Mouse (Mus musculus) spleen, postnatal 0 days (tissue): ENCODE results near the gene Thap4. TPM values are rescaled to one million over a fixed set of nuclear protein-coding genes. Genes with fewer than 3 reads are reported as not detected.

Experiments
- polyA plus RNA-seq: library from polyadenylated mRNA; unstranded; fragments of >200 nt; fragmentation: Nextera tagmentation; extraction: Ambion mirVana; gene quantifications from 2 replicates; pipeline ENCODE4 v1.2.1, GENCODE M21; 2015

Gene Thap4
- polyA plus RNA-seq = 19.3 and 19.6 TPM in 2 replicates

GRCm38 (mm10) chr1:93754573-93755290 lies at the start of gene Thap4:
Gene Thap4 (minus strand): TSS chr1:93754864.

GRCm38 (mm10) chr1:93803556-93804507 lies 49.2 kb upstream of the Thap4 start, which contains the start of gene Ing5:
Gene Ing5 (plus strand): TSS chr1:93803965.

GRCm38 (mm10) chr1:93801741-93802238 lies 47.1 kb upstream of the Thap4 start, which contains the start of gene Dtymk:
Gene Dtymk (minus strand): TSS chr1:93801934.

GRCm38 (mm10) chr1:93751290-93751689 lies 3.4 kb downstream of the Thap4 start, which contains the start of gene Atg4b:
Gene Atg4b (plus strand): TSS chr1:93751500.

GRCm38 (mm10) chr1:93685401-93686244 lies 69.0 kb downstream of the Thap4 start, which contains the start of gene Bok:
Gene Bok (plus strand): TSS chr1:93685660.

GRCm38 (mm10) chr1:93658559-93658958 lies 96.1 kb downstream of the Thap4 start, which contains the start of gene Stk25:
Gene Stk25 (minus strand): TSS chr1:93658659.

Other genes with a start within 250 kb of the Thap4 start
- 0.64 and 1.1 TPM in 2 replicates for gene Farp2, start 242.8 kb downstream of the Thap4 start, polyA plus RNA-seq
- gene Stk25, start 96.2 kb downstream of the Thap4 start, polyA plus RNA-seq = 66.7 and 78.0 TPM in 2 replicates
- gene Bok, start 69.2 kb downstream of the Thap4 start, polyA plus RNA-seq = 22.8 and 24.3 TPM in 2 replicates
- gene Atg4b, start 3.4 kb downstream of the Thap4 start, polyA plus RNA-seq = 77.8 and 96.4 TPM in 2 replicates
- gene Dtymk, start 47.1 kb upstream of the Thap4 start, polyA plus RNA-seq = 214 and 231 TPM in 2 replicates
- gene Ing5, start 49.1 kb upstream of the Thap4 start, polyA plus RNA-seq = 11.7 and 12.3 TPM in 2 replicates
- 7.0 and 7.8 TPM in 2 replicates for gene D2hgdh, start 70.0 kb upstream of the Thap4 start, polyA plus RNA-seq
- not detected in 2 replicates for gene Gal3st2, start 106.4 kb upstream of the Thap4 start, polyA plus RNA-seq
- gene Gal3st2b, start 163.4 kb upstream of the Thap4 start, polyA plus RNA-seq = not detected in 2 replicates
- not detected in 2 replicates for gene Gal3st2c, start 235.6 kb upstream of the Thap4 start, polyA plus RNA-seq